Mouse (Mus musculus) kidney, adult 2 months (tissue): ENCODE data around the gene Htra2. TPM values are rescaled to one million over a fixed set of nuclear protein-coding genes. Genes with fewer than 3 reads are reported as not detected.

ENCODE experiments used
- DNase-seq: peaks from one replicate; pipeline ENCODE4 v3.0.0; 2021
- H3K27ac ChIP-seq: fragments of 200-500 bp; 2 replicates; pipeline ENCODE4 v1.5.1; 2012; ENCODE audit warnings: low read depth, low read length, control low read depth, inconsistent platforms; ENCODE audit not compliant: insufficient read depth
- H3K27me3 ChIP-seq: fragments of 200-500 bp; replicated peaks from 2 replicates; pipeline ENCODE4 v1.6.1; 2012; ENCODE audit warnings: mild to moderate bottlenecking, moderate library complexity, low read length, inconsistent platforms; ENCODE audit not compliant: control insufficient read depth, insufficient read depth
- H3K36me3 ChIP-seq: fragments of 200-500 bp; 2 replicates; pipeline ENCODE4 v1.6.1; 2012; ENCODE audit warnings: mild to moderate bottlenecking, moderate library complexity, low read length, inconsistent platforms; ENCODE audit not compliant: control insufficient read depth, insufficient read depth
- H3K4me1 ChIP-seq: fragments of 200-500 bp; 2 replicates; pipeline ENCODE4 v1.6.1; 2011; ENCODE audit warnings: low read length; ENCODE audit not compliant: control insufficient read depth, insufficient read depth
- H3K4me3 ChIP-seq: fragments of 200-500 bp; 2 replicates; pipeline ENCODE4 v1.5.1; 2011; ENCODE audit warnings: mild to moderate bottlenecking, low read depth, low read length, control low read depth; ENCODE audit not compliant: insufficient read depth
- CTCF ChIP-seq: fragments of 200-500 bp; conservative IDR thresholded peaks from 2 replicates; pipeline ENCODE4 v1.5.1; 2011; ENCODE audit warnings: low read depth, mild to moderate bottlenecking, control low read depth, low read length, moderate library complexity, mixed read lengths; ENCODE audit not compliant: insufficient read depth, insufficient read length
- POLR2A ChIP-seq: fragments of 200-500 bp; IDR thresholded peaks from one replicate; pipeline ENCODE4 v1.6.1; 2011; ENCODE audit warnings: low read depth, low read length, control low read depth
- WGBS: fragments of 180-500 bp; shearing (Covaris S2); methylation state at CpG from one replicate; pipeline ENCODE4 v1.1.7; 2018; 5-methylcytosine and 5-hydroxymethylcytosine counted together
- polyA plus RNA-seq: library from polyadenylated mRNA; depleted of rRNA; stranded (reverse); fragments of >200 nt; gene quantifications from 2 replicates; pipeline ENCODE4 v1.2.3, GENCODE M21; 2012; rRNA removed

The Htra2 gene
- 39.6 and 40.2 TPM in 2 replicates for polyA plus RNA-seq

GRCm38 (mm10) chr6:83054871-83055431 lies at the start of gene Htra2:
Htra2 (minus strand) TSS chr6:83055273.
- peaks cover 10% of the 10 kb centered on the region for H3K4me1 ChIP-seq
- no peak for DNase-seq
- H3K4me3 ChIP-seq = peak within 1 kb of the TSS; percentile 79
- no peaks in the 10 kb centered on the region for H3K36me3 ChIP-seq
- under 1% methylated on average over 50 of the region's 50 CpGs for WGBS
- no peaks in the 10 kb centered on the region for H3K27me3 ChIP-seq
- H3K27ac ChIP-seq = peak within 1 kb of the TSS; percentile 61
- TF ChIP-seq POLR2A (no peak), CTCF (peak; percentile 30; the same call in 1 of the 2 replicates)

GRCm38 (mm10) chr6:83104158-83104557 lies 49.1 kb upstream of the Htra2 start:
- 66% methylated on average over 4 of the region's 4 CpGs for WGBS

GRCm38 (mm10) chr6:83103130-83103650 lies 48.1 kb upstream of the Htra2 start:
- Histone ChIP-seq H3K27ac (no peak overlapping the region), H3K27me3 (no peaks in the 10 kb centered on the region), H3K36me3 (no peaks in the 10 kb centered on the region), H3K4me3 (no peak overlapping the region), H3K4me1 (peaks cover 22% of the 10 kb centered on the region)
- TF ChIP-seq POLR2A (no peak), CTCF (no peak)
- WGBS = 62% methylated on average over 11 of the region's 11 CpGs
- DNase-seq = no peak

More at GRCm38 (mm10) chr6:83104158-83104557, 49.1 kb upstream of the Htra2 start:
- Histone ChIP-seq H3K27me3 (no peaks in the 10 kb centered on the region), H3K4me1 (peaks cover 22% of the 10 kb centered on the region), H3K4me3 (no peak overlapping the region), H3K27ac (no peak overlapping the region), H3K36me3 (no peaks in the 10 kb centered on the region)
- no peak for TF ChIP-seq CTCF
- DNase-seq = no peak

GRCm38 (mm10) chr6:83101688-83102556 lies 46.8 kb upstream of the Htra2 start:
- WGBS = under 1% methylated on average over 74 of the region's 74 CpGs

GRCm38 (mm10) chr6:83101316-83101687 lies 46.2 kb upstream of the Htra2 start, which contains the start of the genes Ccdc142 and Gm42688:
Ccdc142 (plus strand) TSS chr6:83101601.
Gm42688 (plus strand) TSS chr6:83101617.
- under 1% methylated on average over 25 of the region's 25 CpGs for WGBS
- peak within 1 kb of the TSS; percentile 84 for H3K4me3 ChIP-seq
- H3K4me1 ChIP-seq = peaks cover 19% of the 10 kb centered on the region
- H3K27me3 ChIP-seq = no peaks in the 10 kb centered on the region
- TF ChIP-seq CTCF (peak; percentile 75), POLR2A (no peak)
- no peaks in the 10 kb centered on the region for H3K36me3 ChIP-seq
- H3K27ac ChIP-seq = peak within 1 kb of the TSS; percentile 79
- peak; percentile 96 for DNase-seq

More at GRCm38 (mm10) chr6:83101688-83102556, 46.8 kb upstream of the Htra2 start:
- peak overlapping the region; percentile 84 for H3K4me3 ChIP-seq
- H3K36me3 ChIP-seq = no peaks in the 10 kb centered on the region
- H3K27me3 ChIP-seq = no peaks in the 10 kb centered on the region
- H3K4me1 ChIP-seq = peaks cover 19% of the 10 kb centered on the region
- TF ChIP-seq CTCF (peak; percentile 29; the same call in 1 of the 2 replicates), POLR2A (peak; percentile 13)
- H3K27ac ChIP-seq = peak overlapping the region; percentile 78
- DNase-seq = peak; percentile 73

- no peak for TF ChIP-seq CTCF
- no peak for TF ChIP-seq POLR2A
Measured at GRCm38 (mm10) chr6:83098411-83098810, 43.3 kb upstream of the Htra2 start.

GRCm38 (mm10) chr6:83095968-83096367 lies 40.9 kb upstream of the Htra2 start:
- no peak for DNase-seq
- WGBS = 87% methylated on average over 6 of the region's 6 CpGs
- H3K27ac ChIP-seq = no peak overlapping the region
- no peak overlapping the region for H3K4me3 ChIP-seq
- H3K27me3 ChIP-seq = no peaks in the 10 kb centered on the region
- peaks cover 8% of the 10 kb centered on the region; the same call in 1 of the 2 replicates for H3K4me1 ChIP-seq
- TF ChIP-seq POLR2A = no peak
- TF ChIP-seq CTCF = no peak
- no peaks in the 10 kb centered on the region for H3K36me3 ChIP-seq

More at GRCm38 (mm10) chr6:83098411-83098810, 43.3 kb upstream of the Htra2 start:
- DNase-seq = peak; percentile 91
- peaks cover 19% of the 10 kb centered on the region for H3K4me1 ChIP-seq
- H3K27ac ChIP-seq = no peak overlapping the region
- H3K4me3 ChIP-seq = no peak overlapping the region
- no peaks in the 10 kb centered on the region for H3K27me3 ChIP-seq
- no peaks in the 10 kb centered on the region for H3K36me3 ChIP-seq
- 27% methylated on average over 2 of the region's 2 CpGs for WGBS
